Mouse (Mus musculus) limb, embryonic 14.5 days (tissue): Measurements from ENCODE around the gene Cacna1a. TPM values are rescaled to one million over a fixed set of nuclear protein-coding genes. Genes with fewer than 3 reads are reported as not detected.
"Not testable (repeated sequence)": the region's sequence is repeated elsewhere in the genome, so short reads cannot be mapped to it uniquely, and the experiment has no call there.

Source experiments
- ATAC-seq: fragments of 200-750 bp; cut with Nextera tagmentation; 2 replicates; pipeline ENCODE4 v1.8.0; 2017; ENCODE audit warnings: low read depth, moderate number of reproducible peaks, moderate TSS enrichment; ENCODE audit not compliant: low FRiP score
- DNase-seq: peaks from one replicate; pipeline ENCODE4 v3.0.0-alpha.2; 2015; ENCODE audit warnings: low spot score
- H3K27ac ChIP-seq: fragments of 300-500 bp; sonication (generic); replicated peaks from 2 replicates; pipeline ENCODE4 v1.5.1; 2014; ENCODE audit warnings: low read depth, mild to moderate bottlenecking, low read length, moderate library complexity, mixed read lengths
- H3K27me3 ChIP-seq: fragments of 300-500 bp; sonication (generic); 2 replicates; pipeline ENCODE4 v1.6.1; 2014; ENCODE audit warnings: low read length, mixed read lengths; ENCODE audit not compliant: control insufficient read depth, insufficient read depth
- H3K36me3 ChIP-seq: fragments of 300-500 bp; sonication (generic); 2 replicates; pipeline ENCODE4 v1.6.1; 2014; ENCODE audit warnings: mild to moderate bottlenecking, low read length, moderate library complexity, mixed read lengths; ENCODE audit not compliant: control insufficient read depth, insufficient read depth
- H3K4me1 ChIP-seq: fragments of 300-500 bp; sonication (generic); 2 replicates; pipeline ENCODE4 v1.6.1; 2014; ENCODE audit warnings: antibody characterized with exemption, low read length, mixed read lengths; ENCODE audit not compliant: control insufficient read depth, insufficient read depth
- H3K4me2 ChIP-seq: fragments of 300-500 bp; sonication (generic); replicated peaks from 2 replicates; pipeline ENCODE4 v1.6.1; 2014; ENCODE audit warnings: low read depth, mild to moderate bottlenecking, low read length, moderate library complexity; ENCODE audit not compliant: severe bottlenecking
- H3K4me3 ChIP-seq: fragments of 300-500 bp; sonication (generic); replicated peaks from 2 replicates; pipeline ENCODE4 v1.5.1; 2014; ENCODE audit warnings: low read length
- H3K9ac ChIP-seq: fragments of 300-500 bp; sonication (generic); 2 replicates; pipeline ENCODE4 v1.6.1; 2014; ENCODE audit warnings: mild to moderate bottlenecking, low read depth, low read length, moderate library complexity; ENCODE audit not compliant: severe bottlenecking
- H3K9me3 ChIP-seq: fragments of 300-500 bp; sonication (generic); 2 replicates; pipeline ENCODE4 v1.6.1; 2016; ENCODE audit warnings: low read length; ENCODE audit not compliant: control insufficient read depth
- POLR2A ChIP-seq: fragments of 200-500 bp; IDR thresholded peaks from 2 replicates; pipeline ENCODE4 v1.8.0; 2012; ENCODE audit warnings: inconsistent platforms, mild to moderate bottlenecking, moderate library complexity, borderline replicate concordance; ENCODE audit not compliant: insufficient read depth, insufficient read length; ENCODE audit errors: extremely low read depth
- WGBS: fragments of 180-500 bp; shearing (Covaris S2); extraction: QIAGEN DNeasy Blood & Tissue Kit; methylation state at CpG from one replicate; pipeline ENCODE4 v1.1.7; 2014; 5-methylcytosine and 5-hydroxymethylcytosine counted together
- polyA plus RNA-seq, 2 experiments: library from polyadenylated mRNA; depleted of rRNA in 1 of 2; stranded (reverse) in 1 of 2; unstranded in 1 of 2; fragments of >200 nt; fragmentation: Nextera tagmentation in 1 of 2; extraction: Ambion mirVana in 1 of 2; gene quantifications; 2 replicates each; pipeline versions ENCODE4 v1.2.1 to v1.2.3; 2012 to 2014

Gene Cacna1a
- polyA plus RNA-seq, 2 experiments: 6.8 to 24.3 TPM

DNA sequence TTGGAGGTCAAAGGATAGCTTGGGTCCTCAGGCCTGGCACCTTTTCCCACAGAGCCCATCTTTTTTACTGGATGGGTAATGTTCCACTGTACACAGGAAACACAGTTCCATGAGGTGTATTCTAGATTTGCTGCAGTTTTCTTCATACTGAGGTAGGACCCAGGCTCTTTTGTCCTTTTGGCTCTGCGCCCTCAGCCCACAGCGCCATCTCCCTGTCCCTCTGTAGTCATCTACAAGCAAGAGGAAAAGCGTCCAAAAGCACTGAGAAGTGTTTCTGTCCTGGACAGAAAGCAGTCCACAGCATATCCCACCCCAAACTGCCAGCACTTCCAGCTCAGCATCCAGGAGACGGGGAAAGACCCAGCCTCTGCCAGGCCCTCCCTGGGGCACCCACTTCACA lies 114.4 kb downstream of the Cacna1a start:
- WGBS: 82% methylated on average over 4 of the region's 4 CpGs
- no peak overlapping the region for H3K9ac ChIP-seq
- no peaks in the 10 kb centered on the region for H3K9me3 ChIP-seq
- H3K4me1 ChIP-seq: no peaks in the 10 kb centered on the region
- H3K36me3 ChIP-seq: no peaks in the 10 kb centered on the region
- H3K4me3 ChIP-seq: no peak overlapping the region
- TF ChIP-seq POLR2A: no peak
- H3K4me2 ChIP-seq: no peak overlapping the region
- H3K27me3 ChIP-seq: no peaks in the 10 kb centered on the region
- DNase-seq (no peak), ATAC-seq (no peak)
- H3K27ac ChIP-seq: no peak overlapping the region

GRCm38 (mm10) chr8:84507220-84507619 lies 119.0 kb downstream of the Cacna1a start:
- Histone ChIP-seq H3K9ac (no peak overlapping the region), H3K4me2 (no peak overlapping the region)
- WGBS: 84% methylated on average over 5 of the region's 5 CpGs

GRCm38 (mm10) chr8:84509764-84510163 lies 121.5 kb downstream of the Cacna1a start:
- not testable (repeated sequence) for H3K27me3 ChIP-seq, H3K36me3 ChIP-seq, H3K9me3 ChIP-seq, H3K27ac ChIP-seq, H3K9ac ChIP-seq, H3K4me2 ChIP-seq, H3K4me3 ChIP-seq, H3K4me1 ChIP-seq, ATAC-seq, DNase-seq
- WGBS: 80% methylated on average over 6 of the region's 6 CpGs

More at GRCm38 (mm10) chr8:84507220-84507619, 119.0 kb downstream of the Cacna1a start:
- Histone ChIP-seq H3K4me3 (no peak overlapping the region), H3K27me3 (no peaks in the 10 kb centered on the region), H3K36me3 (no peaks in the 10 kb centered on the region), H3K9me3 (no peaks in the 10 kb centered on the region), H3K27ac (no peak overlapping the region), H3K4me1 (no peaks in the 10 kb centered on the region)
- ATAC-seq (no peak), DNase-seq (no peak)
- no peak for TF ChIP-seq POLR2A

- no peak for TF ChIP-seq POLR2A
- Histone ChIP-seq H3K4me3 (no peak overlapping the region), H3K27ac (no peak overlapping the region), H3K4me1 (no peaks in the 10 kb centered on the region), H3K27me3 (no peaks in the 10 kb centered on the region), H3K4me2 (no peak overlapping the region), H3K36me3 (no peaks in the 10 kb centered on the region), H3K9me3 (no peaks in the 10 kb centered on the region), H3K9ac (no peak overlapping the region)
- no peak for DNase-seq
- 85% methylated on average over 13 of the region's 13 CpGs for WGBS
- ATAC-seq: no peak
Observed at GRCm38 (mm10) chr8:84511621-84512020, 123.4 kb downstream of the Cacna1a start.

DNA sequence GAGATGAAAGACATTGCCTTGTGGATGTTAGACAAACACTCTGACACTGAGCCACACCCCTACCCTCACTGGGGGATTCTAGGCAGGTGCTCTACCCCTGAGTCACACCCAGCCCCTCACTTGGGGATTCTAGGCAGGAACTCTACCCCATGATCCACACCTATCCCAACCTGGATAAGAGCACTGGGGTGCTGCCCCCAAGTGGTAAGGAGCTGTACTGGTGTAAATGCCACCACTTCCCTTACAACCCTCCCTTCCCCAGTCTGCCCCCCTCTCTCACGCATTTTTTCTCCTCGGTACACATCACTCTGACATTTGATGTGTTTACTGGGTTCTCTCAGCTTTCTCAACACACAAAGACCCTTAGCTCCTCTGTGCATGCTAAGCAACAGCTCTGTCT lies 125.5 kb downstream of the Cacna1a start:
- no peaks in the 10 kb centered on the region for H3K4me1 ChIP-seq
- no peak overlapping the region for H3K4me2 ChIP-seq
- 12% methylated on average over 2 of the region's 2 CpGs for WGBS
- H3K36me3 ChIP-seq: no peaks in the 10 kb centered on the region
- H3K9me3 ChIP-seq: no peaks in the 10 kb centered on the region
- H3K9ac ChIP-seq: no peak overlapping the region
- no peak for DNase-seq
- H3K4me3 ChIP-seq: no peak overlapping the region
- no peaks in the 10 kb centered on the region for H3K27me3 ChIP-seq
- TF ChIP-seq POLR2A: no peak
- ATAC-seq: no peak
- H3K27ac ChIP-seq: no peak overlapping the region

DNA sequence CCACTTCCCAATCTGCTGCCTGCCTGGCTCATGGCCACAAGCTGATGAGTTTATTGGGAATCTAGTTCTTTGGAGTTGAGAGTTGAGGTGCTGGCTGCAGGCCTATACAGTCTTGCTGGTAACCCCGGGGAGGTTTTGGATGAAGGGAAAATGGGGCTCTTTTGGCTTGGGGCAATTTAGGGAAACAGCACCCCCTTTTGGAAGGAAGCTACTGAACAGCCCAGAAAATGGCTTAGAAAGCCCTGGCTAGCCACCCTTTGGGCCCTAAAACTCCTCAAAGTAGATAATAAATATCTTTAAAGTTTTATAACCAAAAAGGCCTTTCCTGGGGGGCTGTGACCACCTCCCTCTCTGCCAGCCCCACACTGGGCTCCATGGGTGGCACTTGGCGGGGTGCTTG lies 129.9 kb downstream of the Cacna1a start:
- Histone ChIP-seq H3K9me3 (no peaks in the 10 kb centered on the region), H3K4me3 (no peak overlapping the region), H3K27ac (no peak overlapping the region), H3K9ac (no peak overlapping the region), H3K4me1 (0 out of 2 replicates have a peak, but pooled peaks cover 4% of the 10 kb centered on the region), H3K27me3 (no peaks in the 10 kb centered on the region), H3K4me2 (no peak overlapping the region), H3K36me3 (no peaks in the 10 kb centered on the region)
- WGBS: 62% methylated on average over 2 of the region's 2 CpGs
- ATAC-seq (no peak), DNase-seq (no peak)
- no peak for TF ChIP-seq POLR2A
